Mouse (Mus musculus): ENCODE measurements around the gene Trpv1. TPM values are rescaled to one million over a fixed set of nuclear protein-coding genes. Genes with fewer than 3 reads are reported as not detected.
A peak's percentile ranks its signal among the peaks of the same experiment; 100 is the strongest.

Gene Trpv1
- total and polyA plus RNA-seq, 3 experiments, result 0.08 to 0.21 (median 0.11) TPM

GRCm38 (mm10) chr11:73283926-73284325, 49.8 kb downstream of the Trpv1 start:
- Histone ChIP-seq H3K27me3 (ENCODE audit: control insufficient read depth, insufficient read depth, low read length) (no peaks in the 10 kb centered on the region), H3K79me2 (replicated peaks; ENCODE audit: control insufficient read depth, insufficient read depth, low read length) (no peaks in the 10 kb centered on the region), H3K9ac (ENCODE audit: low read depth, low read length) (no peak overlapping the region), H3K4me3 (no peak overlapping the region), H3K4me1 (ENCODE audit: control insufficient read depth, insufficient read depth, low read length) (peaks cover 6% of the 10 kb centered on the region; the same call in 1 of the 2 replicates), H3K36me3 (ENCODE audit: control insufficient read depth, insufficient read depth, low read length) (no peaks in the 10 kb centered on the region), H3K27ac (peak overlapping the region; percentile 7; the same call in 1 of the 2 replicates)
- 28% methylated on average over 1 of the region's 1 CpGs for WGBS
- no peak for TF ChIP-seq POLR2A (IDR thresholded peaks at IDR 0.05; ENCODE audit: insufficient read depth, low read depth, low read length)
- TF ChIP-seq CTCF (IDR thresholded peaks at IDR 0.05), result no peak
- no peak for TF ChIP-seq EP300 (IDR thresholded peaks at IDR 0.05; ENCODE audit: insufficient read depth, low read depth, low read length)
- no peak for DNase-seq
- intact Hi-C loops (cut with DNase I), result loop anchor here (5.0 to 10.0 kb wide), 5 partner anchors 47 to 277 kb away; partner anchors contain the start of gene Haspin

GRCm38 (mm10) chr11:73284351-73284750, 50.3 kb downstream of the Trpv1 start:
- H3K4me1 ChIP-seq (ENCODE audit: control insufficient read depth, insufficient read depth, low read length), result peaks cover 6% of the 10 kb centered on the region; the same call in 1 of the 2 replicates
- H3K9ac ChIP-seq (ENCODE audit: low read depth, low read length), result no peak overlapping the region
- DNase-seq, result no peak
- no peak overlapping the region; the same call in 1 of the 2 replicates for H3K27ac ChIP-seq
- no peaks in the 10 kb centered on the region for H3K36me3 ChIP-seq (ENCODE audit: control insufficient read depth, insufficient read depth, low read length)
- H3K27me3 ChIP-seq (ENCODE audit: control insufficient read depth, insufficient read depth, low read length), result no peaks in the 10 kb centered on the region
- H3K4me3 ChIP-seq, result no peak overlapping the region
- no peaks in the 10 kb centered on the region for H3K79me2 ChIP-seq (replicated peaks; ENCODE audit: control insufficient read depth, insufficient read depth, low read length)
- intact Hi-C loops (cut with DNase I), result loop anchor here (5.0 to 10.0 kb wide), 5 partner anchors 47 to 277 kb away; partner anchors contain the start of gene Haspin
- no peak for TF ChIP-seq CTCF (IDR thresholded peaks at IDR 0.05)
- TF ChIP-seq POLR2A (IDR thresholded peaks at IDR 0.05; ENCODE audit: insufficient read depth, low read depth, low read length), result no peak
- no peak for TF ChIP-seq EP300 (IDR thresholded peaks at IDR 0.05; ENCODE audit: insufficient read depth, low read depth, low read length)

GRCm38 (mm10) chr11:73289621-73290020, 55.5 kb downstream of the Trpv1 start:
- no peak overlapping the region for H3K4me3 ChIP-seq
- 69% methylated on average over 1 of the region's 1 CpGs for WGBS
- TF ChIP-seq EP300 (IDR thresholded peaks at IDR 0.05; ENCODE audit: insufficient read depth, low read depth, low read length) (no peak), CTCF (IDR thresholded peaks at IDR 0.05) (no peak), POLR2A (IDR thresholded peaks at IDR 0.05; ENCODE audit: insufficient read depth, low read depth, low read length) (no peak)
- intact Hi-C loops (cut with DNase I), result loop anchor here (10.0 kb wide), 1 partner anchor 215 kb away; no protein-coding TSS in a partner anchor
- H3K9ac ChIP-seq (ENCODE audit: low read depth, low read length), result no peak overlapping the region
- no peak for DNase-seq
- 0 out of 2 replicates have a peak, but pooled peaks cover 1% of the 10 kb centered on the region for H3K4me1 ChIP-seq (ENCODE audit: control insufficient read depth, insufficient read depth, low read length)
- no peaks in the 10 kb centered on the region for H3K36me3 ChIP-seq (ENCODE audit: control insufficient read depth, insufficient read depth, low read length)
- no peaks in the 10 kb centered on the region for H3K79me2 ChIP-seq (replicated peaks; ENCODE audit: control insufficient read depth, insufficient read depth, low read length)
- H3K27ac ChIP-seq, result no peak overlapping the region
- H3K27me3 ChIP-seq (ENCODE audit: control insufficient read depth, insufficient read depth, low read length), result no peaks in the 10 kb centered on the region

GRCm38 (mm10) chr11:73303123-73303522, 69.0 kb downstream of the Trpv1 start:
- TF ChIP-seq CTCF (IDR thresholded peaks at IDR 0.05), result no peak
- no peak for TF ChIP-seq EP300 (IDR thresholded peaks at IDR 0.05; ENCODE audit: insufficient read depth, low read depth, low read length)
- no peak for TF ChIP-seq POLR2A (IDR thresholded peaks at IDR 0.05; ENCODE audit: insufficient read depth, low read depth, low read length)
- Histone ChIP-seq H3K4me3 (no peak overlapping the region), H3K36me3 (ENCODE audit: control insufficient read depth, insufficient read depth, low read length) (no peaks in the 10 kb centered on the region), H3K4me1 (ENCODE audit: control insufficient read depth, insufficient read depth, low read length) (no peaks in the 10 kb centered on the region), H3K27ac (no peak overlapping the region), H3K27me3 (ENCODE audit: control insufficient read depth, insufficient read depth, low read length) (no peaks in the 10 kb centered on the region), H3K9ac (ENCODE audit: low read depth, low read length) (no peak overlapping the region), H3K79me2 (replicated peaks; ENCODE audit: control insufficient read depth, insufficient read depth, low read length) (no peaks in the 10 kb centered on the region)
- WGBS, result 58% methylated on average over 2 of the region's 2 CpGs
- intact Hi-C loops (cut with DNase I), result no loop called here
- DNase-seq, result no peak

Other genes starting within 250 kb of the Trpv1 start
- under 1 TPM; 0.21 to 0.86 TPM for gene P2rx1, start 235.2 kb upstream of the Trpv1 start, total RNA-seq (2021)
- 0.76 and 0.91 TPM in 2 replicates for gene P2rx1, start 235.2 kb upstream of the Trpv1 start, polyA plus RNA-seq (2012; rRNA removed)
- gene Camkk1, start 215.3 kb upstream of the Trpv1 start, total RNA-seq (2021), result 1 to 10 TPM in 1 of 2 experiments, under 1 TPM in 1; 0.63 to 1.2 TPM
- gene Camkk1, start 215.3 kb upstream of the Trpv1 start, polyA plus RNA-seq (2012; rRNA removed), result 1.7 and 1.8 TPM in 2 replicates
- gene Ncbp3, start 186.5 kb upstream of the Trpv1 start, total RNA-seq (2021), result 1 to 10 TPM; 5.6 to 5.7 TPM
- gene Ncbp3, start 186.5 kb upstream of the Trpv1 start, polyA plus RNA-seq (2012; rRNA removed), result 2.0 and 4.2 TPM in 2 replicates
- gene Itgae, start 143.7 kb upstream of the Trpv1 start, total RNA-seq (2021), result under 1 TPM; 0.14 to 0.16 TPM
- gene Itgae, start 143.7 kb upstream of the Trpv1 start, polyA plus RNA-seq (2012; rRNA removed), result 0.37 and 0.38 TPM in 2 replicates
- gene Haspin, start 96.0 kb upstream of the Trpv1 start, total RNA-seq (2021), result under 1 TPM; 0.16 TPM
- 0.15 and 0.23 TPM in 2 replicates for gene Haspin, start 96.0 kb upstream of the Trpv1 start, polyA plus RNA-seq (2012; rRNA removed)
- gene P2rx5, start 73.9 kb upstream of the Trpv1 start, total RNA-seq (2021), result 10 to 100 TPM; 13.1 to 14.6 TPM
- 11.3 and 19.5 TPM in 2 replicates for gene P2rx5, start 73.9 kb upstream of the Trpv1 start, polyA plus RNA-seq (2012; rRNA removed)
- gene Emc6, start 57.3 kb upstream of the Trpv1 start, total RNA-seq (2021), result 10 to 100 TPM; 80.5 to 98.5 TPM
- 50.5 and 54.3 TPM in 2 replicates for gene Emc6, start 57.3 kb upstream of the Trpv1 start, polyA plus RNA-seq (2012; rRNA removed)
- 10 to 100 TPM; 45.0 to 48.5 TPM for gene Tax1bp3, start 57.2 kb upstream of the Trpv1 start, total RNA-seq (2021)
- 60.4 and 63.0 TPM in 2 replicates for gene Tax1bp3, start 57.2 kb upstream of the Trpv1 start, polyA plus RNA-seq (2012; rRNA removed)
- gene Ctns, start 35.2 kb upstream of the Trpv1 start, total RNA-seq (2021), result 10 to 100 TPM; 10.7 to 11.8 TPM
- 12.7 and 15.4 TPM in 2 replicates for gene Ctns, start 35.2 kb upstream of the Trpv1 start, polyA plus RNA-seq (2012; rRNA removed)
- gene Shpk, start 34.8 kb upstream of the Trpv1 start, total RNA-seq (2021), result 1 to 10 TPM in 1 of 2 experiments, under 1 TPM in 1; 0.97 to 1.1 TPM
- 2.2 and 2.8 TPM in 2 replicates for gene Shpk, start 34.8 kb upstream of the Trpv1 start, polyA plus RNA-seq (2012; rRNA removed)
- under 1 TPM; 0.03 to 0.05 TPM for gene Trpv3, start 33.1 kb downstream of the Trpv1 start, total RNA-seq (2021)
- 0.04 and 0.09 TPM in 2 replicates for gene Trpv3, start 33.1 kb downstream of the Trpv1 start, polyA plus RNA-seq (2012; rRNA removed)
- 1 to 10 TPM; 1.4 to 1.5 TPM for gene Aspa, start 95.3 kb downstream of the Trpv1 start, total RNA-seq (2021)
- 2.2 and 4.4 TPM in 2 replicates for gene Aspa, start 95.3 kb downstream of the Trpv1 start, polyA plus RNA-seq (2012; rRNA removed)
- gene Gm49340, start 95.4 kb downstream of the Trpv1 start, total RNA-seq (2021), result not detected
- gene Gm49340, start 95.4 kb downstream of the Trpv1 start, polyA plus RNA-seq (2012; rRNA removed), result 0.06 TPM in 1 of 2 replicates, not detected in the other
- not detected for gene Spata22, start 95.4 kb downstream of the Trpv1 start, total RNA-seq (2021)
- gene Spata22, start 95.4 kb downstream of the Trpv1 start, polyA plus RNA-seq (2012; rRNA removed), result 0.08 and 0.15 TPM in 2 replicates
- not detected for gene Olfr20, start 116.5 kb downstream of the Trpv1 start, total RNA-seq (2021)
- gene Olfr20, start 116.5 kb downstream of the Trpv1 start, polyA plus RNA-seq (2012; rRNA removed), result not detected in 2 replicates
- not detected for gene Olfr376, start 137.0 kb downstream of the Trpv1 start, total RNA-seq (2021)
- gene Olfr376, start 137.0 kb downstream of the Trpv1 start, polyA plus RNA-seq (2012; rRNA removed), result not detected in 2 replicates
- gene Olfr1, start 165.3 kb downstream of the Trpv1 start, total RNA-seq (2021), result not detected
- not detected in 2 replicates for gene Olfr1, start 165.3 kb downstream of the Trpv1 start, polyA plus RNA-seq (2012; rRNA removed)
- gene Olfr378, start 194.2 kb downstream of the Trpv1 start, total RNA-seq (2021), result not detected
- gene Olfr378, start 194.2 kb downstream of the Trpv1 start, polyA plus RNA-seq (2012; rRNA removed), result not detected in 2 replicates
- gene Olfr380, start 223.2 kb downstream of the Trpv1 start, total RNA-seq (2021), result not detected
- gene Olfr380, start 223.2 kb downstream of the Trpv1 start, polyA plus RNA-seq (2012; rRNA removed), result not detected in 2 replicates